Mouse (Mus musculus): ENCODE measurements around the gene Mctp2. TPM values are rescaled to one million over a fixed set of nuclear protein-coding genes. Genes with fewer than 3 reads are reported as not detected.

Mctp2 gene
- polyA plus RNA-seq, 1 experiment: 4.6 TPM

- H3K9ac ChIP-seq (ENCODE audit: low read depth, poor library complexity, severe bottlenecking): no peak overlapping the region
- TF ChIP-seq POLR2A (IDR thresholded peaks at IDR 0.05; ENCODE audit: insufficient read depth, low read length) (no peak), EP300 (IDR thresholded peaks at IDR 0.05; ENCODE audit: insufficient read depth, low read depth, low read length) (no peak), CTCF (IDR thresholded peaks at IDR 0.05; ENCODE audit: low read depth, low read length) (no peak)
- no peak overlapping the region for H3K27ac ChIP-seq (ENCODE audit: insufficient read depth, low read length)
- peaks cover 1% of the 10 kb centered on the region for H3K4me1 ChIP-seq (ENCODE audit: control insufficient read depth, insufficient read depth, low read length)
- H3K36me3 ChIP-seq (ENCODE audit: control insufficient read depth, insufficient read depth, low read length, poor library complexity, severe bottlenecking): no peaks in the 10 kb centered on the region
- H3K4me3 ChIP-seq (ENCODE audit: low read depth, low read length): no peak overlapping the region
- no peaks in the 10 kb centered on the region for H3K9me3 ChIP-seq (replicated peaks; ENCODE audit: control insufficient read depth, insufficient read depth, low read length, poor library complexity, severe bottlenecking)
- H3K27me3 ChIP-seq (ENCODE audit: control insufficient read depth, insufficient read depth, low read length, poor library complexity, severe bottlenecking): no peaks in the 10 kb centered on the region; the same call in 1 of the 2 replicates
Measured at GRCm38 (mm10) chr7:72218048-72218447, 88.4 kb downstream of the Mctp2 start.

- H3K9me3 ChIP-seq (replicated peaks; ENCODE audit: control insufficient read depth, insufficient read depth, low read length, poor library complexity, severe bottlenecking): no peaks in the 10 kb centered on the region
- TF ChIP-seq CTCF (IDR thresholded peaks at IDR 0.05; ENCODE audit: low read depth, low read length): no peak
- no peak for TF ChIP-seq POLR2A (IDR thresholded peaks at IDR 0.05; ENCODE audit: insufficient read depth, low read length)
- no peak for TF ChIP-seq EP300 (IDR thresholded peaks at IDR 0.05; ENCODE audit: insufficient read depth, low read depth, low read length)
- H3K27ac ChIP-seq (ENCODE audit: insufficient read depth, low read length): no peak overlapping the region
- no peak overlapping the region for H3K4me3 ChIP-seq (ENCODE audit: low read depth, low read length)
- H3K4me1 ChIP-seq (ENCODE audit: control insufficient read depth, insufficient read depth, low read length): peaks cover 1% of the 10 kb centered on the region
- no peaks in the 10 kb centered on the region; the same call in 1 of the 2 replicates for H3K27me3 ChIP-seq (ENCODE audit: control insufficient read depth, insufficient read depth, low read length, poor library complexity, severe bottlenecking)
- H3K9ac ChIP-seq (ENCODE audit: low read depth, poor library complexity, severe bottlenecking): no peak overlapping the region
- no peaks in the 10 kb centered on the region for H3K36me3 ChIP-seq (ENCODE audit: control insufficient read depth, insufficient read depth, low read length, poor library complexity, severe bottlenecking)
Measured at GRCm38 (mm10) chr7:72215563-72216215, 90.7 kb downstream of the Mctp2 start.

- Histone ChIP-seq H3K4me3 (ENCODE audit: low read depth, low read length) (no peak overlapping the region), H3K36me3 (ENCODE audit: control insufficient read depth, insufficient read depth, low read length, poor library complexity, severe bottlenecking) (no peaks in the 10 kb centered on the region), H3K9me3 (replicated peaks; ENCODE audit: control insufficient read depth, insufficient read depth, low read length, poor library complexity, severe bottlenecking) (no peaks in the 10 kb centered on the region), H3K9ac (ENCODE audit: low read depth, poor library complexity, severe bottlenecking) (no peak overlapping the region), H3K27me3 (ENCODE audit: control insufficient read depth, insufficient read depth, low read length, poor library complexity, severe bottlenecking) (no peaks in the 10 kb centered on the region), H3K4me1 (ENCODE audit: control insufficient read depth, insufficient read depth, low read length) (no peaks in the 10 kb centered on the region), H3K27ac (ENCODE audit: insufficient read depth, low read length) (no peak overlapping the region)
- TF ChIP-seq CTCF (IDR thresholded peaks at IDR 0.05; ENCODE audit: low read depth, low read length) (no peak), POLR2A (IDR thresholded peaks at IDR 0.05; ENCODE audit: insufficient read depth, low read length) (no peak), EP300 (IDR thresholded peaks at IDR 0.05; ENCODE audit: insufficient read depth, low read depth, low read length) (no peak)
Measured at GRCm38 (mm10) chr7:72210201-72210600, 96.2 kb downstream of the Mctp2 start.

- H3K4me3 ChIP-seq (ENCODE audit: low read depth, low read length): no peak overlapping the region
- no peaks in the 10 kb centered on the region for H3K27me3 ChIP-seq (ENCODE audit: control insufficient read depth, insufficient read depth, low read length, poor library complexity, severe bottlenecking)
- H3K9me3 ChIP-seq (replicated peaks; ENCODE audit: control insufficient read depth, insufficient read depth, low read length, poor library complexity, severe bottlenecking): no peaks in the 10 kb centered on the region
- no peak overlapping the region for H3K27ac ChIP-seq (ENCODE audit: insufficient read depth, low read length)
- TF ChIP-seq POLR2A (IDR thresholded peaks at IDR 0.05; ENCODE audit: insufficient read depth, low read length) (no peak), CTCF (IDR thresholded peaks at IDR 0.05; ENCODE audit: low read depth, low read length) (no peak), EP300 (IDR thresholded peaks at IDR 0.05; ENCODE audit: insufficient read depth, low read depth, low read length) (no peak)
- no peak overlapping the region for H3K9ac ChIP-seq (ENCODE audit: low read depth, poor library complexity, severe bottlenecking)
- no peaks in the 10 kb centered on the region for H3K4me1 ChIP-seq (ENCODE audit: control insufficient read depth, insufficient read depth, low read length)
- no peaks in the 10 kb centered on the region for H3K36me3 ChIP-seq (ENCODE audit: control insufficient read depth, insufficient read depth, low read length, poor library complexity, severe bottlenecking)
Measured at GRCm38 (mm10) chr7:72209296-72209695, 97.1 kb downstream of the Mctp2 start.

- no peak overlapping the region for H3K27ac ChIP-seq (ENCODE audit: insufficient read depth, low read length)
- TF ChIP-seq POLR2A (IDR thresholded peaks at IDR 0.05; ENCODE audit: insufficient read depth, low read length) (no peak), CTCF (IDR thresholded peaks at IDR 0.05; ENCODE audit: low read depth, low read length) (no peak), EP300 (IDR thresholded peaks at IDR 0.05; ENCODE audit: insufficient read depth, low read depth, low read length) (no peak)
Measured at GRCm38 (mm10) chr7:72206841-72207240, 99.6 kb downstream of the Mctp2 start.

GRCm38 (mm10) chr7:72195709-72196108 is 110.7 kb downstream of the Mctp2 start:
- H3K9ac ChIP-seq (ENCODE audit: low read depth, poor library complexity, severe bottlenecking): no peak overlapping the region
- H3K36me3 ChIP-seq (ENCODE audit: control insufficient read depth, insufficient read depth, low read length, poor library complexity, severe bottlenecking): no peaks in the 10 kb centered on the region
- H3K27me3 ChIP-seq (ENCODE audit: control insufficient read depth, insufficient read depth, low read length, poor library complexity, severe bottlenecking): no peaks in the 10 kb centered on the region; the same call in 1 of the 2 replicates
- no peaks in the 10 kb centered on the region for H3K4me1 ChIP-seq (ENCODE audit: control insufficient read depth, insufficient read depth, low read length)
- no peak for TF ChIP-seq POLR2A (IDR thresholded peaks at IDR 0.05; ENCODE audit: insufficient read depth, low read length)
- TF ChIP-seq EP300 (IDR thresholded peaks at IDR 0.05; ENCODE audit: insufficient read depth, low read depth, low read length): no peak
- no peak for TF ChIP-seq CTCF (IDR thresholded peaks at IDR 0.05; ENCODE audit: low read depth, low read length)
- H3K9me3 ChIP-seq (replicated peaks; ENCODE audit: control insufficient read depth, insufficient read depth, low read length, poor library complexity, severe bottlenecking): no peaks in the 10 kb centered on the region
- no peak overlapping the region for H3K27ac ChIP-seq (ENCODE audit: insufficient read depth, low read length)
- H3K4me3 ChIP-seq (ENCODE audit: low read depth, low read length): no peak overlapping the region

More at GRCm38 (mm10) chr7:72206841-72207240, 99.6 kb downstream of the Mctp2 start:
- Histone ChIP-seq H3K27me3 (ENCODE audit: control insufficient read depth, insufficient read depth, low read length, poor library complexity, severe bottlenecking) (no peaks in the 10 kb centered on the region), H3K4me3 (ENCODE audit: low read depth, low read length) (no peak overlapping the region), H3K9me3 (replicated peaks; ENCODE audit: control insufficient read depth, insufficient read depth, low read length, poor library complexity, severe bottlenecking) (no peaks in the 10 kb centered on the region), H3K4me1 (ENCODE audit: control insufficient read depth, insufficient read depth, low read length) (no peaks in the 10 kb centered on the region), H3K36me3 (ENCODE audit: control insufficient read depth, insufficient read depth, low read length, poor library complexity, severe bottlenecking) (no peaks in the 10 kb centered on the region), H3K9ac (ENCODE audit: low read depth, poor library complexity, severe bottlenecking) (no peak overlapping the region)

All from ES-Bruce4 (cell line).